Mouse (Mus musculus) liver, embryonic 14.5 days (tissue): Measurements from ENCODE around the gene Hist1h3h. TPM values are rescaled to one million over a fixed set of nuclear protein-coding genes. Genes with fewer than 3 reads are reported as not detected.
"Not testable (repeated sequence)": the region's sequence is repeated elsewhere in the genome, so short reads cannot be mapped to it uniquely, and the experiment has no call there.

Source experiments
- ATAC-seq: fragments of 200-750 bp; cut with Nextera tagmentation; 2 replicates; pipeline ENCODE4 v1.8.0; 2017; ENCODE audit warnings: moderate number of reproducible peaks, mild to moderate bottlenecking, moderate library complexity; ENCODE audit not compliant: insufficient read depth
- DNase-seq, 3 experiments: peaks; one replicate each; pipeline ENCODE4 v3.0.0-alpha.2; 2012 to 2013; ENCODE audit warnings: low read depth in 3 of 3, low spot score in 3 of 3
- H3K27ac ChIP-seq: fragments of 300-500 bp; sonication (generic); 2 replicates; pipeline ENCODE4 v1.5.1; 2014; ENCODE audit warnings: moderate library complexity, mild to moderate bottlenecking, control low read depth, inconsistent platforms
- H3K27me3 ChIP-seq: fragments of 300-500 bp; sonication (generic); 2 replicates; pipeline ENCODE4 v1.6.1; 2014; ENCODE audit warnings: mild to moderate bottlenecking, low read length, moderate library complexity; ENCODE audit not compliant: control insufficient read depth, insufficient read depth
- H3K36me3 ChIP-seq: fragments of 300-500 bp; sonication (generic); replicated peaks from 2 replicates; pipeline ENCODE4 v1.6.1; 2014; ENCODE audit warnings: low read depth; ENCODE audit not compliant: control insufficient read depth, insufficient read depth
- H3K4me1 ChIP-seq, 2 experiments: fragments of 200-500 bp in 1 of 2; fragments of 300-500 bp in 1 of 2; sonication (generic) in 1 of 2; replicated peaks; 2 replicates each; pipeline ENCODE4 v1.6.1; 2012 to 2014; ENCODE audit warnings: antibody characterized with exemption in 1 of 2, inconsistent platforms in 1 of 2, low read length in 1 of 2; ENCODE audit not compliant: control insufficient read depth in 2 of 2, insufficient read depth in 2 of 2
- H3K4me2 ChIP-seq: fragments of 300-500 bp; sonication (generic); 2 replicates; pipeline ENCODE4 v1.6.1; 2014; ENCODE audit warnings: low read depth, mild to moderate bottlenecking, control low read depth, moderate library complexity
- H3K4me3 ChIP-seq, 2 experiments: fragments of 200-500 bp in 1 of 2; fragments of 300-500 bp in 1 of 2; sonication (generic) in 1 of 2; 2 replicates each; pipeline ENCODE4 v1.5.1; 2012 to 2014; ENCODE audit warnings: low read depth in 2 of 2, low read length in 2 of 2, mild to moderate bottlenecking in 2 of 2, control low read depth in 1 of 2, inconsistent platforms in 1 of 2, moderate library complexity in 1 of 2; ENCODE audit not compliant: insufficient read depth in 1 of 2
- H3K9ac ChIP-seq: fragments of 300-500 bp; sonication (generic); replicated peaks from 2 replicates; pipeline ENCODE4 v1.6.1; 2014; ENCODE audit warnings: mild to moderate bottlenecking, control low read depth, moderate library complexity
- H3K9me3 ChIP-seq: fragments of 300-500 bp; sonication (generic); 2 replicates; pipeline ENCODE4 v1.6.1; 2016; ENCODE audit warnings: low read length, mixed read lengths; ENCODE audit not compliant: control insufficient read depth
- CTCF ChIP-seq: IDR thresholded peaks from 2 replicates; pipeline ENCODE4 v1.5.1; 2016; ENCODE audit warnings: antibody characterized with exemption, low read depth, control low read depth
- EP300 ChIP-seq: IDR thresholded peaks from 2 replicates; pipeline ENCODE4 v1.6.1; 2016; ENCODE audit warnings: antibody characterized with exemption, low read depth
- WGBS: fragments of 180-500 bp; shearing (Covaris S2); extraction: QIAGEN DNeasy Blood & Tissue Kit; methylation state at CpG from one replicate; pipeline ENCODE4 v1.1.7; 2014; ENCODE audit not compliant: insufficient replicate concordance; 5-methylcytosine and 5-hydroxymethylcytosine counted together
- polyA plus RNA-seq, 2 experiments: library from polyadenylated mRNA; depleted of rRNA in 1 of 2; stranded (reverse) in 1 of 2; unstranded in 1 of 2; fragments of >200 nt; fragmentation: Nextera tagmentation in 1 of 2; extraction: Ambion mirVana in 1 of 2; gene quantifications; 2 replicates each; pipeline versions ENCODE4 v1.2.1 to v1.2.3; 2012 to 2014

The Hist1h3h gene
- 31.3 and 51.5 TPM in 2 replicates for polyA plus RNA-seq (2012; rRNA removed)
- polyA plus RNA-seq (2014; fragmentation: Nextera tagmentation; extraction: Ambion mirVana), result 4.7 and 7.9 TPM in 2 replicates

DNA sequence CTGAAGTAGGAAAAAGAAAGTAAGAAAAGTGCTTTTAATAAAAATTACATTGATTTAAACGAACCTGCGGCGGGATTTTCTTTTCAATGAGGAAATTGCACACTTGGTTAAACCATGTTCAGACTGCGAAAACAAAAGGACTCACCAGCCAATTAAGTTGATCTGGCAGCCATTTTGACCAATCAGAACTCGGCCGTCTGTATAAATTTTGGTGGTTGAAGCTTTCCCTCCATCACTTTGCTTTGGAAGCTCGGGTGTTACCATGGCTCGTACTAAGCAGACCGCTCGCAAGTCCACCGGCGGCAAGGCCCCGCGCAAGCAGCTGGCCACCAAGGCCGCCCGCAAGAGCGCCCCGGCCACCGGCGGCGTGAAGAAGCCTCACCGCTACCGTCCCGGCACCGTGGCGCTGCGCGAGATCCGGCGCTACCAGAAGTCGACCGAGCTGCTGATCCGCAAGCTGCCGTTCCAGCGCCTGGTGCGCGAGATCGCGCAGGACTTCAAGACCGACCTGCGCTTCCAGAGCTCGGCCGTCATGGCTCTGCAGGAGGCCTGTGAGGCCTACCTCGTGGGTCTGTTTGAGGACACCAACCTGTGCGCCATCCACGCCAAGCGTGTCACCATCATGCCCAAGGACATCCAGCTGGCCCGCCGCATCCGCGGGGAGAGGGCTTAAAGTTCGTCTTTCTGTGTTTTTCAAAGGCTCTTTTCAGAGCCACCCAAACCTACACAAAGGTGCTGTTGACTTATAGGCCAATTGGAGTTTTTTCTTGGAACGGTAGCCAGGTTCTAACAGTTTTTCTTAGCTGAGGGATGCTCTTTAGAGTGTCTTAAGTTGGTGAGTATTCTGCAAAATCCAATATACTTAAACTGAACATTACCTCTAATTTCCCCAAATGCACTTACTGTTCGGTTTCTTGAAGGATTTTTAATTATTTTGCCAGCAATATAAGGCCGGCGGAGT lies at the start of gene Hist1h3h:
Hist1h3h (plus strand) TSS at position 263 of the 961 bp plus-strand sequence.
- Histone ChIP-seq H3K4me3 (peak within 1 kb of the TSS; percentile 67 to 69), H3K27ac (peak within 1 kb of the TSS; percentile 99), H3K4me1 (peaks cover 16 to 28% of the 10 kb centered on the region in 2 experiments), H3K9ac (peak within 1 kb of the TSS; percentile 98), H3K4me2 (peak within 1 kb of the TSS; percentile 99)
- H3K9me3 ChIP-seq, H3K36me3 ChIP-seq, H3K27me3 ChIP-seq: not testable (repeated sequence)
- TF ChIP-seq EP300, result peak; percentile 61
- peak; percentile 21 for ATAC-seq
- under 1% methylated on average over 27 of the region's 56 CpGs for WGBS
- peak; percentile 90 to 92 (median 92) for DNase-seq

DNA sequence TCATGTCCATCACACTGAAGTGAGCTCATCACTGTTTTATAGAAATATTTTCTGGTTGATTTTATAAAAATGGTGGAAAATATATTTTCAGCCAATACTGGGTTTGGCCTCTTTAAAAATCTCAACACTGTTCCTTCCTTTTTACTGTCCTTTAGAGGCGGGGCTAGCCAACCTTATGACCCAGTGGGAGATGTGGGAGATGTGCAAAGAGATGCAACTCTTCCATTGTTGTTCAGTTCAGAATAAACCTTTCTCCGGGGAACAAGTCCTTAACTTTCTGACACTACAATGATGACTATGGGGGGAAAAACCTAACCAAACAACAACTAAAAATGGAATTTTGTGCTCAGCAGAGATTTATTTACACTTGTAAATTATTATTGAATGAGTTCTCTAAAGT lies 40.2 kb upstream of the Hist1h3h start, which contains the start of gene Olfr1360:
Olfr1360 (minus strand) TSS at position 101 of the 400 bp plus-strand sequence.
- TF ChIP-seq CTCF, result no peak
- no peak for TF ChIP-seq EP300
- DNase-seq (no peak), ATAC-seq (no peak)
- Histone ChIP-seq H3K9ac (no peak within 1 kb of the TSS), H3K36me3 (no peaks in the 10 kb centered on the region), H3K4me2 (no peak within 1 kb of the TSS), H3K4me3 (no peak within 1 kb of the TSS), H3K9me3 (no peaks in the 10 kb centered on the region), H3K4me1 (no peaks in the 10 kb centered on the region), H3K27ac (no peak within 1 kb of the TSS), H3K27me3 (no peaks in the 10 kb centered on the region)
- WGBS, result 52% methylated on average over 2 of the region's 2 CpGs

DNA sequence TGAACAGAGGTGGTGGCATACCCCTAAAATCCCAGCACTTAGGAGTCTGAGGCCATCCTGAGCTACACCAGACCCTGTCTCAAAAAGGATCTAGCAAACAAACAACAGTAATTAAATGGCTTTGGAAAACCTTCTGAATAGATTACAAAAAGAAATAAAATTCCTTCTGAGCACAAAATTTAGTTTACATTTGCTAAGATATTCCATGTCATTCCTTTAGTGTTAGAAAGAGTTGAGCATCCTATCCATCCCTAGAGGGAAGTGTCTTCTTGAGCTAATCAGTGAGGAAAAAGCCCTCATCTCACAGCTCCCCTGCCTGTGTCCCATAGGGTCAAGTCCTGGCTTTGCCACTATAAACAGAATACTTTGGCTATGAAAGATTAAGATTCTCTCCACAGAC lies 19.6 kb upstream of the Hist1h3h start, which contains the start of gene Olfr1359:
Olfr1359 (plus strand) TSS at position 301 of the 400 bp plus-strand sequence.
- H3K36me3 ChIP-seq, result no peaks in the 10 kb centered on the region
- H3K9me3 ChIP-seq, result no peaks in the 10 kb centered on the region
- H3K4me1 ChIP-seq, result no peaks in the 10 kb centered on the region
- no peak within 1 kb of the TSS for H3K27ac ChIP-seq
- no peak within 1 kb of the TSS for H3K4me2 ChIP-seq
- no peak within 1 kb of the TSS for H3K4me3 ChIP-seq
- no peaks in the 10 kb centered on the region for H3K27me3 ChIP-seq
- no peak for ATAC-seq
- no peak for TF ChIP-seq EP300
- no peak for TF ChIP-seq CTCF
- DNase-seq, result no peak
- H3K9ac ChIP-seq, result no peak within 1 kb of the TSS

DNA sequence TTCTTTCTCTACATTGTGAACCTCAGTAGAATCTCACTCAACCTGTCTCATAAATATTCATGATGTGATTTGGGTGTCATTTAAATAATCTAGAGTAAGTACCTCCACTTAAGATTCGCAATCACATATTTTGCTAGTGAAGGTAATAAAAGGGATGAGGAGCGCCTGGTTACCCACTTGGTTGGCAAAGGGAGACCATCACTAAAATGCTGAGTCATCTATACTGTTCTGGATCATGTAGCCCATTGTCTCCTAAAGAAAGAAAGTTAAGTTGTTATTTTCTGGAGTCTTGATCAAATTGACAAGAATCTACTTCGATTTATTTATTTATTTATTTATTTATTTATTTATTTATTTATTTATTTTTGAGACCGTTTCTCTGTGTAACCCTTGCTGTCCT lies 10.8 kb upstream of the Hist1h3h start:
- H3K4me2 ChIP-seq, result no peak overlapping the region
- no peaks in the 10 kb centered on the region for H3K27me3 ChIP-seq
- peaks cover 1 to 8% of the 10 kb centered on the region in 2 experiments; a peak in 3 of 4 replicates for H3K4me1 ChIP-seq
- no peak overlapping the region for H3K9ac ChIP-seq
- DNase-seq (no peak), ATAC-seq (no peak)
- 47% methylated on average over 4 of the region's 4 CpGs for WGBS
- no peaks in the 10 kb centered on the region for H3K9me3 ChIP-seq
- H3K4me3 ChIP-seq, result no peak overlapping the region
- TF ChIP-seq EP300, result no peak
- no peak for TF ChIP-seq CTCF
- no peaks in the 10 kb centered on the region for H3K36me3 ChIP-seq
- H3K27ac ChIP-seq, result no peak overlapping the region
